Mouse (Mus musculus): ENCODE data around the gene Mtx2. TPM values are rescaled to one million over a fixed set of nuclear protein-coding genes. Genes with fewer than 3 reads are reported as not detected.

Mtx2 gene
- polyA plus RNA-seq (2014; fragmentation: Illumina TruSeq; extraction: RNeasy Lipid Tissue Mini Kit (QIAGEN cat#74804); ENCODE audit: low read depth, low replicate concordance): 252 TPM

DNA sequence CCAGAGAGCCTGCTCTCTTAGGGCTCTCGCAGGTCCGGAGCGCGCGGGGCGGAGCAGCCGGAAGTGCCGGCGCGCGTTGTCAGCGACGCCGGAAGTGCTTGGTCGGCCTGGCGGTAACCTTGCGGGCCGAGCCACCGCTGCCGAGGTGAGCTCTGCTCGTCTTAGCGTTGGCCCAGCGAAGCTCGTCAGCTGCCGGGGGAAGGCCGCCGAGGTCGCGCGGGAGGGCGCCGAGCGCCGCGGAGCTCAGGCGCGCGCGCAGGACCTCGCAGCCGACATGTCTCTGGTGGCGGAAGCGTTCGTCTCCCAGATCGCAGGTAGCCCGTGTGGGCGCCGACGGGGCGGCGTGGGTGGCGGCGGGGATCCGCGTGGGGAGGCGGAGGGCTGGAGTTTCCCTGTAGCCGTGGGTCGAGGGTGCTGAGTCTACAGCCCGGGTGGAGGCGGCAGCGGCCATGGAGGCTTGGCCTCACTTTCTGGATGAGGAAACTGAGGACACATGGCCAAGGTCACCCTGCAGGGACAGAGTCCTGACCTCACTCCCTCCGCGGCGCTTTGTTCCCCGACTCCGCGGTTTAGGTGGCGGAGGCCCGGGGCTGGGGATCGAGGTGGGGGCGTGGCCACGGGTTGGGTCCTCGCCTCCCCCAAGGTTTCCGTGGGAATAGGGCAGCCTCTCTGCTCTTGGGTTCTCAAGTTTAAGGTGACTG, at the start of gene Mtx2:
Gene Mtx2 (plus strand): TSS at position 74 of the 701 bp plus-strand sequence.

Other genes with a start within 250 kb of the Mtx2 start
- 47.4 TPM for gene Lnpk, start 246.4 kb upstream of the Mtx2 start, polyA plus RNA-seq (2014; fragmentation: Illumina TruSeq; extraction: RNeasy Lipid Tissue Mini Kit (QIAGEN cat#74804); ENCODE audit: low read depth, low replicate concordance)
- not detected for gene Evx2, start 166.2 kb upstream of the Mtx2 start, polyA plus RNA-seq (2014; fragmentation: Illumina TruSeq; extraction: RNeasy Lipid Tissue Mini Kit (QIAGEN cat#74804); ENCODE audit: low read depth, low replicate concordance)
- not detected for gene Hoxd13, start 157.5 kb upstream of the Mtx2 start, polyA plus RNA-seq (2014; fragmentation: Illumina TruSeq; extraction: RNeasy Lipid Tissue Mini Kit (QIAGEN cat#74804); ENCODE audit: low read depth, low replicate concordance)
- gene Hoxd12, start 150.8 kb upstream of the Mtx2 start, polyA plus RNA-seq (2014; fragmentation: Illumina TruSeq; extraction: RNeasy Lipid Tissue Mini Kit (QIAGEN cat#74804); ENCODE audit: low read depth, low replicate concordance): not detected
- not detected for gene Hoxd11, start 146.2 kb upstream of the Mtx2 start, polyA plus RNA-seq (2014; fragmentation: Illumina TruSeq; extraction: RNeasy Lipid Tissue Mini Kit (QIAGEN cat#74804); ENCODE audit: low read depth, low replicate concordance)
- gene Hoxd10, start 133.9 kb upstream of the Mtx2 start, polyA plus RNA-seq (2014; fragmentation: Illumina TruSeq; extraction: RNeasy Lipid Tissue Mini Kit (QIAGEN cat#74804); ENCODE audit: low read depth, low replicate concordance): 0.29 TPM
- 2.2 TPM for gene Hoxd9, start 128.1 kb upstream of the Mtx2 start, polyA plus RNA-seq (2014; fragmentation: Illumina TruSeq; extraction: RNeasy Lipid Tissue Mini Kit (QIAGEN cat#74804); ENCODE audit: low read depth, low replicate concordance)
- gene Hoxd8, start 121.2 kb upstream of the Mtx2 start, polyA plus RNA-seq (2014; fragmentation: Illumina TruSeq; extraction: RNeasy Lipid Tissue Mini Kit (QIAGEN cat#74804); ENCODE audit: low read depth, low replicate concordance): 46.0 TPM
- 0.99 TPM for gene Hoxd3, start 113.9 kb upstream of the Mtx2 start, polyA plus RNA-seq (2014; fragmentation: Illumina TruSeq; extraction: RNeasy Lipid Tissue Mini Kit (QIAGEN cat#74804); ENCODE audit: low read depth, low replicate concordance)
- 5.1 TPM for gene Hoxd4, start 113.9 kb upstream of the Mtx2 start, polyA plus RNA-seq (2014; fragmentation: Illumina TruSeq; extraction: RNeasy Lipid Tissue Mini Kit (QIAGEN cat#74804); ENCODE audit: low read depth, low replicate concordance)
- gene Gm28230, start 99.1 kb upstream of the Mtx2 start, polyA plus RNA-seq (2014; fragmentation: Illumina TruSeq; extraction: RNeasy Lipid Tissue Mini Kit (QIAGEN cat#74804); ENCODE audit: low read depth, low replicate concordance): 0.35 TPM
- gene Hoxd1, start 62.8 kb upstream of the Mtx2 start, polyA plus RNA-seq (2014; fragmentation: Illumina TruSeq; extraction: RNeasy Lipid Tissue Mini Kit (QIAGEN cat#74804); ENCODE audit: low read depth, low replicate concordance): not detected